Mouse (Mus musculus) bone marrow, adult 2 months (tissue): ENCODE measurements around the gene Slc22a8.

ENCODE experiments used
- CTCF ChIP-seq: fragments of 200-500 bp; IDR thresholded peaks from 2 replicates; pipeline ENCODE4 v1.5.1; 2011; ENCODE audit warnings: low read length, control low read depth; ENCODE audit not compliant: control insufficient read depth, insufficient read depth
- POLR2A ChIP-seq: fragments of 200-500 bp; IDR thresholded peaks from 2 replicates; pipeline ENCODE4 v1.6.1; 2011; ENCODE audit warnings: low read depth, mild to moderate bottlenecking, control low read depth, low read length, borderline replicate concordance; ENCODE audit not compliant: control insufficient read depth

GRCm38 (mm10) chr19:8585298-8585697 lies 5.8 kb upstream of the Slc22a8 start:
- TF ChIP-seq POLR2A (no peak), CTCF (no peak)
